Mouse (Mus musculus): ENCODE measurements around the gene Samhd1. TPM values are rescaled to one million over a fixed set of nuclear protein-coding genes. Genes with fewer than 3 reads are reported as not detected.
"Not testable (repeated sequence)": the region's sequence is repeated elsewhere in the genome, so short reads cannot be mapped to it uniquely, and the experiment has no call there.

Gene Samhd1
- 100 to 1,000 TPM; 611 to 673 TPM for polyA plus RNA-seq (2017; shearing (Covaris generic))

GRCm38 (mm10) chr2:157135014-157135413, at the start of gene Samhd1:
TSS of gene Samhd1 (minus strand) at chr2:157135265.
- ATAC-seq, result peak; percentile 65

DNA sequence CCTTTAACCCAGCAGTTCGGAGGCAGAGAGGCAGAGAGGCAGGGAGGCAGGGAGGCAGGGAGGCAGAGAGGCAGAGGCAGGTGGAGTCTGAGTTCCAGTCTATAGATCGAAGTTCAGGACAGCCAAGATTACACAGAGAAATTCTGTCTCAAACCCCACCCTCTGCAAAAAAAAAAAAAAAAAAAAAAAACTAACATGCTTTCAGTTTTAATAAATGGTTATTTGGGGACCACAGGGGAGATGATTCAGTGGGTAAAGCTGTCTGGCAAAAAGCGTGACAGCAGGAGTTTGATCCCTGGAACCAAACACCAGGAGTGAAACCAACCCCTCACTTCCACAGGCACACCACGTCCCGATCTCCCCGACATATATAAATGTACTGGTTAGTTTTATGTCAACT, 43.1 kb upstream of the Samhd1 start:
- no peak for ATAC-seq

DNA sequence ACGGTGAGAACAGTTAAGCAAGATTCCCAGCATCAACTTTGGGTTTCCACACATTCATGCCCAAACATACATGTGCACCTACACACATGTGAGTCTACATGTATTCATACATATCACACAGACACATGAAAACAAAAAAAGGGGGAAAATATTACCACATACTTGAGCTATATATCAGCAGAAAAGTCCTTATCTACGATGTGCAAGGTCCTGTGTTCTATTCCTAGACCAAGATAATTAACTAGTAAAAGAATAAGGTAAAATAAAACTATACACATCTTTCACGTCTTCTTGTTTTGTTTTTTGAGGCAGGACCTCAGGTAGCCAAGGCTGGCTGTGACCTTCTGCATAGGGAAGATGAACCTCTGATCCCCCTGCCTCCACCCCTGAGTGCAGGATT, 41.2 kb upstream of the Samhd1 start:
- ATAC-seq, result no peak

DNA sequence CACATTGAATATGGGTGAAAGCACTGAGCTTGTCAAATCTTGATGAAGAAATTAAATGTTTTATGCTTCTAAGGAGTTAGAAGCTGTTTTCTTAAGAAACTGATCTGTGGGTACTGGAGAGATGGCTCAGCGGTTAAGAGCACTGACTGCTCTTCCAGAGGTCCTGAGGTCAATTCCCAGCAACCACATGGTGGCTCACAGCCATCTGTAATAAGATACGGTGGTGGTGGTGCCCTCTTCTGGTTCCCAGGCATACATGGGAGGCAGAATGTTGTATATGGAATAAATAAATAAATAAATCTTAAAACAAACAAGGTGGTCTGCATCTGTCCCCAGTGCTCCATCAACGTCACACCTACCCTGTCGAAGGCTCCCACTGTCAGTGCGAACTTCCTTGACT, 39.4 kb upstream of the Samhd1 start:
- no peak for ATAC-seq

DNA sequence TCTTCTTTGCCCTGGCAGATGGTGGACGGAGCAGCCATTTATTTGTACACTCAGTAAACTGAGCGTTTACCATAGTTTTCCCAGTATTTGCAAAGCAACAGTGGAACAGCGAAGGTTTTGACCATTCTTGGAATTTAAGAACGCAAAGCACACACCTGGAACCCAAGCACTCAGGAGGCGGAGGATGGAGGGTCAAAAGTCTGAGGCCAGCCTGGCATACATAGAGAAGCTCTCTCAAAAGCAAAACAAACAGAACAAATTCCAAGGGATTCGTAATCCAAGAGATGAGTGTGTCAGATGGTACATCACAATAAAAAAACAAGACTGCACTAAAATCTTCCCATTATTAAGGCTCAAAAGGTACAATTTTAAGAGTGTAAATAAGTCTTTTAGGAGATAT, 38.5 kb upstream of the Samhd1 start:
- ATAC-seq, result no peak

- ATAC-seq, result no peak
Observed at GRCm38 (mm10) chr2:157172984-157173383, 37.9 kb upstream of the Samhd1 start.

DNA sequence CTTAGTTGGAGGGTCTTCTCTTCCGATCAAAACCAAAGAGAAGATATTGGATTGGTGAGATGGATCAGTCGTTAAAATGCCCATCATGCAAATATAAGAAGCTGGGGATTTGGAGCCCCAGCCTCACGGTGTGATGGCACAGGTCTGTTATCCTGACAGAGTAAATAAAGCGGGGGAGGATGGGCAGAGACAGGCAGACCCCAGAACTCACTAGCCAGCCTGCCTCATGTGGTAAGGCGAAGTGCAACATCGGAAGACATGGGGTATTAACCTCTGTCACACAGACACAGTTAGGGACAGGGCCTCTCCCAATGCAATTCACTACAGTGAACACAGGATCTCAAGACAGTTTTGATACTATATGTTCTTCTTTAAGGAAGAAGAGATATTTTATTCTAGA, 35.6 kb upstream of the Samhd1 start:
- no peak for ATAC-seq

GRCm38 (mm10) chr2:157170166-157170565, 35.1 kb upstream of the Samhd1 start:
- no peak for ATAC-seq

DNA sequence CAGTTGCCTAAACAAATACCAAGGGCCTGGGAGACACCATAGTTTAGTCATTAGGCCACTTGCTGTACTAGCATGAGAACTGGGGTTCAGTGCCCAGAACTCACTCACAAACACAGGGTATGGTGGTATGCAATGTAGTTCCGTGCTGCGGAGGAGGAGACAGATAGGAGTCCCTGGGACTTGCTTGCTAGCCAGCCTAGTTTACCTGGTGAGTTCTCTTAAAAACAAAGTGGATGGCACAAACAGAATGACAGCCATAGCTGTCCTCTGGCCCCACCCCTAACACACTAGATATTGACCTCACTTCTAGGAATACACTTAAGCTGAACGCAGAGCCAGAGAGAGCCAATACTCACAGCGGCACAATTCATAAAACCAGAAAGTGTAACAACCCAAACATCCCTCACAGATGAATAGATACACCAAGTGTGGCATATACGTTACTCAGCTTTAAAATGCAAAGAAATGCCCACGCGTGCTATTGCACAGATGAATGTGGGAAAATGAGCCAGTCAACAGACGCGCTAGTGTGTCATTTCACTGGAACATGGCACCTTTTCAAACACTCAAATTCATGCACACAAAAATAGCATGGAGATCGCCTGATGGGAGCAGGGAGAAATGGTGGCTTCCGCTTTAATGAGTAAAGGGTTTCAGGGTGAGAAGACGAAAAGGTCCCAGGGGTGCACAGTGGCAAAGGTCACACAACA, 31.5 kb upstream of the Samhd1 start:
- no peak for ATAC-seq

DNA sequence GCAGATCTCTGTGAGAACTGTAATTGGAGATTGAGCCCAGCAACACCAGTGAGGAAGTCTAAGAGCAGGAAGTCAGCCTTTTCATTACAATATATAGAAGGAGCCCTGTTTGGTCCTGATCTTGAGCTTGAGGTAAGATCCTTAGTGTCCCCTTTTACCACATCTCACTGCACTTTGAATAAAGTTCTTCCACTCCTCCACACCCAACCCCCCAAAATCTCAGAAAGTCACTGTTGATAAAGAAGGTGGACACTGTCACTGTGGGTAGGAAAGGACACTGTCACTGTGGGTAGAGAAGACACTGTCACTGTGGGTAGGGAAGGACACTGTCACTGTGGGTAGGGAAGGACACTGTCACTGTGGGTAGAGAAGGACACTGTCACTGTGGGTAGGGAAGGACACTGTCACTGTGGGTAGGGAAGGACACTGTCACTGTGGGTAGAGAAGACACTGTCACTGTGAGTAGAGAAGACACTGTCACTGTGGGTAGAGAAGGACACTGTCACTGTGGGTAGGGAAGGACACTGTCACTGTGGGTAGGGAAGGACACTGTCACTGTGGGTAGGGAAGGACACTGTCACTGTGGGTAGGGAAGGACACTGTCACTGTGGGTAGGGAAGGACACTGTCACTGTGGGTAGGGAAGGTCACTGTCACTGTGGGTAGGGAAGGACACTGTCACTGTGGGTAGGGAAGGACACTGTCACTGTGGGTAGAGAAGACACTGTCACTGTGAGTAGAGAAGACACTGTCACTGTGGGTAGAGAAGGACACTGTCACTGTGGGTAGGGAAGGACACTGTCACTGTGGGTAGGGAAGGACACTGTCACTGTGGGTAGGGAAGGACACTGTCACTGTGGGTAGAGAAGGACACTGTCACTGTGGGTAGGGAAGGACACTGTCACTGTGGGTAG, 30.5 kb upstream of the Samhd1 start:
- not testable (repeated sequence) for ATAC-seq

DNA sequence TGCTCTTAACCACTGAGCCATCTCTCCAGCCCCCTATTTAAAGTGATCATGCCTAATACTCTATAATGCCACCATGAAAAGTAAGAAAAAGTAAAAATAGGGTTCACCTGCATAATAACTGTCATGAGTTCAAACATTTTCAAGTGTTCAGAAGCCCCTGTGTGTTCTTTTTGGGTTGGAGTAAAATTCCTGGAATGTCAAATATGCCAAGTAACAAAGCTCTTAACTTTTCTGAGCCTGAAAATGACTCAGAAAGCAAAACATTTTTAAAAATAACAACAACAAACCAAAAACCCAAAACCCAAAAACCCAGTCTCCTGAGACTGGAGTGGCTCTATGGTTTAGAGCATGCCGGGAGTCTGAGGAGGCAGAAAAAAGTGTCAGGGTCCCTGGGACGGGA, 29.0 kb upstream of the Samhd1 start:
- no peak for ATAC-seq

DNA sequence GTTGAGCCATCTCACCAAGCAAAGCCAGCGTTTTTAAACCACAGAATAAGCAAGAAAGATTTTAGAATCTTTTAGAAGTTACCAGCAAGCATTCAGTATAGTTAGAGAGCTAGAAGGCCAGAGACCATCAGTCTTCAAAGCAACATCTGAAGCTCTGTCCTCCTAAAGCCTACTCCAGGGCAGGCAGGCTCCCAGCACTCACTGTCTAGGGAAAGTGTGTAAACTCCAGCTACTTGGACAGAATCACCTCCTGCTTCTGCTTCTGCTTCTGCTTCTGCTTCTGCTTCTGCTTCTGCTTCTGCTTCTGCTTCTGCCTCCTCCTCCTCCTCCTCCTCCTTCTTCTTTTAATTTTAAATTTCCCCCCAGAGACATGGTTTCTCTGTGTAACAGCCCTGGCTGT, 21.0 kb upstream of the Samhd1 start:
- no peak for ATAC-seq

GRCm38 (mm10) chr2:157153235-157153634, 18.2 kb upstream of the Samhd1 start:
- no peak for ATAC-seq

GRCm38 (mm10) chr2:157148417-157148816, 13.4 kb upstream of the Samhd1 start:
- ATAC-seq, result no peak

- peak; percentile 77 for ATAC-seq
Observed at GRCm38 (mm10) chr2:157147397-157148020, 12.4 kb upstream of the Samhd1 start.

DNA sequence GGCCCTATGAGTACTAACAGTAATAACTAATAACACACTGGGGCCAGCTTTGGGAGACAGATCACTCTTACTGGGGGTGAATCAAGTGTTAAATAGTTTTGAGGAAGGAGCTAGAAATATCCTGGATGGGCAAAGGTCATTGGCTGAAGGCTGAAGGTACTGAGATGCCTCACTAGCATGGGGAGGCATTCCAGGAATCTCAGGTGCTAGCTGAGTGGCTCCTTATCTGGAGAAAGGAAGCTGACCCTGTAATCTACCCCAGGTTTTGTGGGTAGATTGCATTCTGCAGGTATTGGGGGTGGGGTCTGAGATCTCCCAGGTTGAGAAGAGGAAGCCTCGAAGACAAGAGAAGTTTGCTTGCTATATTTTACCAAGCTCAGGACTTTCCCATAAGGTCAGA, 10.1 kb upstream of the Samhd1 start:
- no peak for ATAC-seq

- ATAC-seq, result no peak
Observed at GRCm38 (mm10) chr2:157144132-157144531, 9.1 kb upstream of the Samhd1 start.

GRCm38 (mm10) chr2:157141962-157142361, 6.9 kb upstream of the Samhd1 start:
- no peak for ATAC-seq

GRCm38 (mm10) chr2:157139251-157139802, 4.3 kb upstream of the Samhd1 start:
- no peak for ATAC-seq

DNA sequence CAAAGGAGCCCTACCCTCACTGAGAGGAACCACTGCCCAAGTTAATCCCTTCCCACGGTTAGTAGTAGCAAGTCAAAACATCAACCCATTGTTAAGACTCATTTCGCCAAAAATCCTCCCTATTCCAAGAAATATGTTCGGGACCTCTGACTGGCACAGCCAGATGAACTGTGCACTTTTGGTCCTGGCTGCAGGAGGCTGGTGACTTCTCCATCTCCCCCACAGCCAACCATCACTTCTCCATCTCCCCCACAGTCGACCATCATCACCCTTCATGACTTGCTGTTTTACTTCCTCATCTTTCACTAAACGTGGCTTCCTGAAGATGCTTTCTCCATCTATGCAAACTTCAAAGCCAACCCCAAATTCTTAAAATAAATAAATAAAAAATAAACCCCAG, 3.7 kb upstream of the Samhd1 start:
- no peak for ATAC-seq

- peak; percentile 50 for ATAC-seq
Observed at GRCm38 (mm10) chr2:157137959-157138731, 3.1 kb upstream of the Samhd1 start.

DNA sequence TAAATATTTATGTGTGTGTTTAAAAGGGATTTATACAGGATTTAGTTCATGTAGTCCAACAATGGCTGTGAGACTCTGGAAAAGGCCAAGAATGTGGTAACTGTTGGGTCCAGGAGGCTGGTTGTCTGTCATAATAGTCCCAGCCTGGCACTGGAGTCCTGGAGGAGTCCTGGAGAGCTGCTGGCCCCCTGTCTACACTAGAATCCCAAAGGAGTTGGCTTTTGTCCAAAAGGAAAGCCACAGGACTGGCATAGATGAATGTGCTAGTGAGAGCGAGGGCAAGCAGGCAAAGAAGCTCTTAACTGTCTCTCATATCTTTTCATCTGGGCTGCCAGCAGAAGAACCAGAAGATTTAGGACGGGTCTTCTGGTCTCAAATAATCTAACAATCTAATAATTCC, 1.6 kb upstream of the Samhd1 start:
- no peak for ATAC-seq
